Mouse (Mus musculus): ENCODE results near the gene Daam1.

- TF ChIP-seq CTCF (IDR thresholded peaks at IDR 0.05; ENCODE audit: extremely low read depth, insufficient read depth, insufficient read length, insufficient replicate concordance) (no peak), POLR2A (IDR thresholded peaks at IDR 0.05; ENCODE audit: low read depth, low read length) (no peak)
Observed at GRCm38 (mm10) chr12:71933989-71934645, 103.2 kb downstream of the Daam1 start.

All from spleen, adult 2 months (tissue).